Mouse (Mus musculus): ENCODE data around the gene Ptgfrn. TPM values are rescaled to one million over a fixed set of nuclear protein-coding genes. Genes with fewer than 3 reads are reported as not detected.

Ptgfrn gene
- polyA plus RNA-seq, 1 experiment, result not detected

GRCm38 (mm10) chr3:101103770-101104169 is 6.3 kb downstream of the Ptgfrn start:
- TF ChIP-seq GATA1 (IDR thresholded peaks at IDR 0.05; ENCODE audit: low read length), result no peak

DNA sequence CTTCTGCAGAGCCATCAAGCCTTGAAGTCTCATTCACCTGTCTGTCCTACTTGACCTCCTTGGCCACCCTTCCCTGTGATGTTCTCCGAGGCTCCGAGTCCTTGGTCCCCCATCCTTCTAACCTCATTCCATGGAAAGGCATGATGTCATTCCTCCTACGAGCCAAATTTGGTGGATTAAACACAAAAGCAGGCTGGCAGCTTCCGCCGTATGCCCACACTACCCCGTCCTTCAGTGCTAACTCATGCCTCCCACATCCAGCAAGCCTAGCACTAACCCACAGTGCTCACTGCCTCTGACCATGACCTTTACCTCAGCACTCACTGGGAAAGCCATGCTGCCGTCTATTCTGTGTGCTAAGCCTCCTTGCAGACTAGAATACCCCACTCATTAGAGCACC is 8.0 kb downstream of the Ptgfrn start:
- no peak for TF ChIP-seq GATA1 (IDR thresholded peaks at IDR 0.05; ENCODE audit: low read length)

DNA sequence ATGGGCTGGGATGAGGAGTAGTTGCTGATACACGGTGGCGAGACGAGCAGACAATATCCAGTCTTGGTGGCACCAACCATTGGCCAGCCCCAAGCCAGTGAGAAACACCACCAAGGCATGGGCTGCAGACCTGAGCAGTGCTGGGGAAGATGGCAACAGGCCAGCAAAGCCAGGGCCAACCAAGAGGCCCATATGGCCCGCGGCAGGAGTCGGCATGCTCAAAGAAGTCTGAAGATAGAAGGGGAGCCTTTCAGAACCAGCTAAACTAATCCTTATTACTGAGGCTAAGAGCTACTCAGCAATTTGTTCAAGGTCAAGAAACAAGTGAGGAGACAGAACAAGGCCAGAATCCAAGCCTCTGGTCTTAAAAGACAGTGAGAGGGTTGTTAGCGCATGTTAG is 8.9 kb downstream of the Ptgfrn start:
- no peak for TF ChIP-seq GATA1 (IDR thresholded peaks at IDR 0.05; ENCODE audit: low read length)

GRCm38 (mm10) chr3:101099701-101100357 is 10.2 kb downstream of the Ptgfrn start:
- no peak for TF ChIP-seq GATA1 (IDR thresholded peaks at IDR 0.05; ENCODE audit: low read length)

DNA sequence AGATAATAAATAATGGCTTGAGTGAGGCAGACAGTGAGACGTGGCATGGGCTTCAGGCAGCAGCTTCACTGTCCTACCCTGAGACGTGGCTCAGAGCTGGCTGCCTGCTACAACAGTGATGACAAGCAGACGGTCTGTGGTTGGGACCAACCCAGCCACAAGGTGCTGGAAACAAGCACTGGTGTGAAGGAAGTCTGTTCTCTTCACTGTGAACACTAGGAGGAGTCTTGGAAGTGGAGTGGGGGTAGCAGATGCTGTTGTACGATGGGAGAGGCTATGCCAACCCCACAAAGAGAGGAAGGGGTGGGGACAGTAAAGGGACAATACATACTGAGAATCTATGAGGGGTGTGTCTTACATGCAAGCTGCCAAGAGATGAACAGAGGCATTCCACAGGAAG is 12.0 kb downstream of the Ptgfrn start:
- TF ChIP-seq GATA1 (IDR thresholded peaks at IDR 0.05; ENCODE audit: low read length), result no peak

DNA sequence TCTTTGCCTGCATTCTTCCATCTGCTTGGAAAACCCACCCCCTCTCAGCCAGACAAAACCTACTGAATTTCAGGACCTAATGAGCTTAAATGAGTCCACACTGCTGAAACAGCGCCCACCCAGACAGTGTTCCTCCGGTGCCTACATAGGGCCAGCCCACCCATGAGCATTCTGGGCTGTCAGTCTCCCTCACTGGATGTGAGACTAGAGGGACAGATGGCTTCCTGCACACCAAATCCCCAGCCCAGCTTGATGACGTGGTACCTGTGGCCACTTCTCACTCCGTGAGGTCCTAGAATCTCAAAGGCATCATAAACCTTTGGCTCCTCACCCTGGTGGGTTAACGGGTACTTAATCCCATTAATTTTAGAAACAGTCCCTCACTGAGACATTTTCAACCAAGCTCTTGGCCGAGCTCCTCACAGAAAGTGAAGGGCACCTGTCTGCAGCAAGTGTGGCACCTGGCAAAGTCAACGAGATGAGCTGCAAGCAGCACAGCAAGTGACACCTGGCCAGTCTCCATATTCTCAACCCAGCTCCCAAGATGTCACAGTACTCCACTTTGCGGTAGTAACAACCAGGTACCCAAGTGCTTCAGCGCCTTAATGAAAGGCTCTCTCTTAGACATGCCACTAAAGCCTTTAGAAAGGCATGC is 12.8 kb downstream of the Ptgfrn start:
- no peak for TF ChIP-seq GATA1 (IDR thresholded peaks at IDR 0.05; ENCODE audit: low read length)

- no peak for TF ChIP-seq GATA1 (IDR thresholded peaks at IDR 0.05; ENCODE audit: low read length)
Measured at GRCm38 (mm10) chr3:101095761-101096449, 14.2 kb downstream of the Ptgfrn start.

DNA sequence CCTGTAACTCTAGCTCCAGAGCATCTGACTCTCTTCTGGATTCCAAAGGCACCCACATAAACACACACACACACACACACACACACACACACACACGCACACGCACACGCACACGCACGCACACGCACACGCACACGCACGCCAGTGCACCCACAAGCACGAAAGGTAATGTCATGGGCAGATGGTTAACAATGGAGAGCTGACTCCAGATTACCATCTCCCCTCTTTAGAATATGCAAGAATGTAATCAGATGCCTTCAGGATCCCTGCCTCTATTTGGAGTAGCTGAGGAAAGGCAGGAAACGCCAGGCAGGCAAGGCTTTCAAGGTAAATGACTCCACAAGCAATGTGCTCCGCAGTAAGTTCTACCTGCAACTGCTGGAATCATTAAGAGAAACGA is 17.9 kb downstream of the Ptgfrn start:
- no peak for TF ChIP-seq GATA1 (IDR thresholded peaks at IDR 0.05; ENCODE audit: low read length)

- TF ChIP-seq GATA1 (IDR thresholded peaks at IDR 0.05; ENCODE audit: low read length), result no peak
Measured at GRCm38 (mm10) chr3:101086584-101087445, 23.3 kb downstream of the Ptgfrn start.

- TF ChIP-seq GATA1 (IDR thresholded peaks at IDR 0.05; ENCODE audit: low read length), result no peak
Measured at GRCm38 (mm10) chr3:101080925-101081324, 29.2 kb downstream of the Ptgfrn start.

- TF ChIP-seq GATA1 (IDR thresholded peaks at IDR 0.05; ENCODE audit: low read length), result no peak
Measured at GRCm38 (mm10) chr3:101078344-101078743, 31.7 kb downstream of the Ptgfrn start.

- TF ChIP-seq GATA1 (IDR thresholded peaks at IDR 0.05; ENCODE audit: low read length), result no peak
Measured at GRCm38 (mm10) chr3:101077710-101078100, 32.4 kb downstream of the Ptgfrn start.

DNA sequence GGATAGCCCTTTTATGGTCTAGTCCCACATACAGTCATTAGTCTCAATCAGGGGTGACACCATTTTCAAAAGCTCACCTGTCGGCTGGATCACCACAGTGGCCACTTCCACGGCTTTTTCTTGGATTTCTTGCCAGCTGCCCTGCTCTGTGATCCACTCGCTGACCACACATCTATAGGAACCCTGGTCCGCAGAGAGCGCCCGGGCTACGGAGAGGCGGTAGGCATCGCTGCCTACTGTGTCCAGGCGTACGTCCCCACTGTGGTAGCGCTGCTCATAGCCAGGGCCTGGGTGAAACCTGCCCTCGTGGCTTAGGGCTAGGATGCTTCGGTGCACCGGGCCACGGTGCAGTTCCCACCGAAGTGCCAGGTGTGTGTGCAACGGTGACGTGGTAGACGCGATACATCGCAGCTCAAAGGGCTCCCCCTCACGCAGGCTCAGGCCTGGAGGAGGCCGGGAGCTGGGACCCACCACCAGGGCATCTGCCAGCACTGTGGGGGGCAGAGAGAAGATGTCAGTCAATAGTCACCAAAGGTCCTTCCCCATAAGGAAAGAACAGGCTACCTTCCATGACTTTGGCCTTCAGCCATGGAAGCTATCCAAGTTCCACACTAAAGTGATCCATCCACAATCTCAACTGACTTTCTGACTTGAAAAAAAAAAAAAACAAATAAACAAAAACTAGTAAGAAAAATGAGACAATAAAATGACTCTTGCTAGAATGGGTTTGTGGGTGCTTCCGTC is 32.9 kb downstream of the Ptgfrn start:
- TF ChIP-seq GATA1 (IDR thresholded peaks at IDR 0.05; ENCODE audit: low read length), result no peak

DNA sequence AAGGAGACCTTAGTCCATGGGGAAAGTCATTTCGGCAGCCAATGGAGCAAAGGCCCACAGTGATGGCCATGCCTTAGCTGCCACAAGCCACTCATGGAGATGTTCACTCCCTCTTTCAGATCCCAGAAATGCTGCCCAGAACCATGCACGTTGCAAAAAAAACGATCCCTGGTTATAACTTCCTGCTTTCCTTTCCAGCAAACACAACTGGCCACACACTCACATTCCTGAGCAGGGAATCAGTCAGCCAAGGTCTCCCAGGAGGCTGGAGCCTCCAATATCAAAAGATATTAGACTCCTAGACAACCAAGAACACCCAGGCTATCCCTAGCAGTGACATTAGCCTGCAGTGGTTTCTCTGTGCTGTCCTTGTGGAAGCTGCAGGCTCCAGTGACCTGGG is 34.2 kb downstream of the Ptgfrn start:
- TF ChIP-seq GATA1 (IDR thresholded peaks at IDR 0.05; ENCODE audit: low read length), result no peak

GRCm38 (mm10) chr3:101073384-101073783 is 36.7 kb downstream of the Ptgfrn start:
- TF ChIP-seq GATA1 (IDR thresholded peaks at IDR 0.05; ENCODE audit: low read length), result no peak

All from G1E-ER4 (cell line).